Mouse (Mus musculus): ENCODE results near the gene Reck. TPM values are rescaled to one million over a fixed set of nuclear protein-coding genes. Genes with fewer than 3 reads are reported as not detected.

Reck gene
- total RNA-seq (2021) = 14.6 and 16.6 TPM in 2 replicates
- long read RNA-seq, experiment 1, full-length matches to known transcripts = 4 of 7 reads
- long read RNA-seq, experiment 1, partial matches to known transcripts = 1 of 7 reads
- long read RNA-seq, experiment 1, other reads (novel, unspliced or antisense) = 2 of 7 reads
- long read RNA-seq, experiment 2, full-length matches to known transcripts = 2 of 3 reads
- long read RNA-seq, experiment 2, partial matches to known transcripts = 0 of 3 reads
- long read RNA-seq, experiment 2, other reads (novel, unspliced or antisense) = 1 of 3 reads

DNA sequence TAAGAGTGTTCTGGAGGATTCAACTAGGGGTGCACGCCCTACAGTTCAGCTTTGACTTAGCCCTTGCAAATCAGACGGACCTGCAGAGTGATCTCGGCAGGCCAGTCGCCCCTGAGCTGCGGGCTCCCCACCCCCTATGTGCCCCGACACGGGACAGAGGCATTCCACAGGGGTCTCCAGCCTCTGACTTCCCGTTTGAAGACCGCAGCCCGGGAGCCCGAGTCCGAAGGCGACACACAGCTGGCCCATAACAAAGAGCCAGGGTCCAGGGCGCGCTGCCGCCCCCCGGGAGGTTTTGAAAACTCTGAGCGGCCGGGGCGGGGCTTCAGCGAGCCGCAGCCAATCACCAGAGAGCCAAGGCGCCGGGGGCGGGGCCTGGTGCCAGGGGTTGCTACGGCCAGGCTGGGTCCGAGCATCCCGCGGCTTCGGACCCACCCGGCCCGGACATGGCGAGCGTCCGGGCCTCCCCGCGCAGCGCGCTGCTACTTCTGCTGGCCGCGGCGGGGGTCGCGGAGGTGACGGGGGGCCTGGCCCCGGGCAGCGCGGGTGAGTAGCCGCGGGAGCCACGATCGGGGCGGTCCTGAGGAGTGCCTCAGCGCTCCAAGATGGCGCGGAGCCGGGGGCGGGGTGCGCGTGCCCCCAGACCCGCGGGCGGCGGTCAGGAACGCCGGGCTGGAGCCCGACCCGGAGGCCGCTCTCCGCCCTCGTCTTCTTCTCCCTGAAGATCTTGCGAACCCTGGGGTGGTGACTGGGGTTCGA is at the start of gene Reck:
Reck (plus strand) TSS at position 371 of the 759 bp plus-strand sequence.
- peak; percentile 92 for DNase-seq

- no peak for DNase-seq
Measured at GRCm38 (mm10) chr4:43828806-43829205, 46.5 kb upstream of the Reck start.

- peak; percentile 9 for DNase-seq
Measured at GRCm38 (mm10) chr4:43832031-43832430, 43.3 kb upstream of the Reck start.

GRCm38 (mm10) chr4:43833752-43834151 is 41.6 kb upstream of the Reck start:
- no peak for DNase-seq

DNA sequence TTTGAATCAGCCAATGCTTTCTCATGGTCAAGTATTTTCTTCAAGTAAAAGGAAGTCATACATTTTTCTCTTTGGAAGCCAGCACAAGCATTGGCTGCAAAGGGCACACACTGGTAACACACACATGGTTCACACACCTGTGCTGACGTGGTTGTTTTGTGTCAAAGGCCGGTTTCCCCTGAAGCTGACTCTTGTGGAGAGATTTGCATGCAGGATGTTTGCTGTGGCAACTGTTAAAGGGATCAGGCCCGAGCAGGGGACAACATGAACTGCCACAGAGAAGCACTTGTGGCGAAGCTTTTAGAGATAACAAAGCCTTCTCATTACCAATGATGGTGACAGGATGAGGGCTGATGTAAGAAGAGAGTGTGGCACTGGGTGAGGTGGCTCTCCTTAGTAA is 40.6 kb upstream of the Reck start:
- DNase-seq = no peak

- no peak for DNase-seq
Measured at GRCm38 (mm10) chr4:43838326-43838725, 37.0 kb upstream of the Reck start.

DNA sequence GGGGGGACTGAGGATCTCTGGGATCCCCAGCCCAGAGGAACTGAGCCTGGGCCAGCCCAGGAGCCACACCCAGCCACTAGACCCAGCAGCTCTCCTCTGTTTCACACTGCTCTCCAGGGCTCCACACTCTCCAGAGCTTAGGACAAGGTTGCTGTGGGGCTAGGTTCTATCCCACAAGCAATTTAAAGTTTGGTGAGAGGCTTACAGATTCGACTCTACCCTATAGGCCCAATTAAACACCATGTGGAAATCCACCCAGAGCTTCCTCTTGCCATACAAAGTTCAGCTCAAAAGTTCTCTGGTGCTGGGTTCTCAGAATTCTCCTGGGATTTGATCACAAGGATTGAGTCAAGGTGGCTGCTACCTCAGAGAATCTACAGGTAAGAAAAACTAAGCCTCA is 35.2 kb upstream of the Reck start, which contains the start of gene Olfr157:
Olfr157 (minus strand) TSS at position 101 of the 400 bp plus-strand sequence.
- DNase-seq = no peak

DNA sequence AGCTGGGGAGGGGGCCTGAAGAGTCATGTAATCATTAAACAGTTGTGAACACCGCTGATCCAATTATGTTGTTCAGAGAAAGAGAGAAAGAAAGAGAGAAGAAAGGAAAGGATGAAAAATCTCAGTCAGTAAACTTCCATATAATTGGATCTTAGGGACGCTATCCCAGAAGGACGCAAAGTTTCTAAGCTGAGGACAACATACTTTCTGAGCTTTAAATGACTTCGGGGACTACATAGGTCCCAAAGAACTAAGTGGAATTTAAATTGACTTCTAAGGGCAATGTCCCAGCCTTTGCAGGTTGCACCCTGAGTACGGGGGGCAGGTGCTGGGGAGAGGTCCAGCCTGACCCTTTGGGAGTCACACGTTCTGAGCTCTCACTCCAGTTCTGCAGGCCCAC is 24.1 kb upstream of the Reck start, which contains the start of gene Olfr155:
Olfr155 (plus strand) TSS at position 301 of the 400 bp plus-strand sequence.
- DNase-seq = no peak

- DNase-seq = no peak
Measured at GRCm38 (mm10) chr4:43854101-43854500, 21.2 kb upstream of the Reck start.

GRCm38 (mm10) chr4:43859886-43860285 is 15.4 kb upstream of the Reck start:
- no peak for DNase-seq

- DNase-seq = peak; percentile 76
Measured at GRCm38 (mm10) chr4:43860744-43861519, 14.4 kb upstream of the Reck start.

DNA sequence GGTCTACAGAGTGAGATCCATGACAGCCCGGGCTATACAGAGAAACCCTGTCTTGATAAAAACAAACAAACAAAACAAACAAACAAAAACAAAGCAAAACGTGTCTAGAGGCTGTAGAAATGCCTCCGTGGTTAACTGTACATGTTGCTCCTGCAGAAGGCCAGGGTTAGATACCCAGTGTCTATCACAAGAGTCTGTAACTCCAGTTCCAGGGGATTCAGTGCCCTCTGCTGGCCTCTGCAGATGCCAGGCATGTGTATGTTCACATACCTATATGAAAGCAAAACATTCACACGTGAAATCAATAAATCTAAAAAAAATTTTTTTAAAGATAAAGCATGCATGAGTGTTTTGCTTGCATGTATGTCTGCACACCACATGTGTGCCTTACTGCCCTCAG is 12.0 kb upstream of the Reck start:
- DNase-seq = no peak

DNA sequence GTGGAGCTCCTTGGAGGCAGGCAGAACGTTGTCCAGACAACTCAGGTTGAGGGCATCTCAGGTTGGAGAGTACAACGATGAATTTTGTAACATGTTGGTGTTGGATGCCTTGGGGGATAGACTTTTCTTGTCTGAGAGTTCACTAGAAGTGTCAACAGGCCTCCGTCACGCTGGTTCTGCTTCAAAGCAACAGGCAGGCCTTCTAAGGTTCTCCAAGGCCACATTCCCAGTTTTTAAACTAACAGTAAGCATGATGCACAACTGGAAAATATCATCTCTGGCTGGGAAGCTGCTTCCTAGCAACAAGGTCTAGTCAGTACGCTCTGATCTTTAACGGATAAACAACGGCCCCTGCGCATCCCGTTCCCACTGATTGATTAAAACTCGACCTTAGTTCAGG is 5.5 kb upstream of the Reck start:
- DNase-seq = no peak

- DNase-seq = no peak
Measured at GRCm38 (mm10) chr4:43874501-43874900, 829 bp upstream of the Reck start.

DNA sequence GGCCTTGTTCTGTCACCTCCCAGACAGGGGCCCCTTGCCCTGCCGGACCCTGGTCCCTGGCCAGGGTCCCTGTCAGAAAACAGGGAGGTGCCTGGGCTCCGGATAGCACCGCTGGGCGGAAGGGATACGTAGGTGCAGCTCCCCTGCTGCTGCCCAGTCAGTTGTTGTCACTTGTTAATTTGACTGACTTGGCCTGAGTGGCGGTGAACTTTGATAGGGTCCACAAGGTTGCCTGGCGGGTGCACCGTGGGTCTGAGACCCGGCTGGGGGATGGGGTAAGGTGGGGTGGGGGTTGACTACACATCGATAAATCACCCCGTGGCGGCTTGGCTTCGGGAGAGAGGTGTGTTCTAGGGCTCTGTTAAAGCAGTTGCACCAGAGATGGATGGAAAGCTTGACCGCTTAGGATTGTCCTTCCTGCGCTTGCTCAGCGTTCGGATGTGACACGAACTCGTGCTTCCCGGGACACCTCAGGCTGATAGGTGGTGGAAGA is 635 bp downstream of the Reck start:
- peak; percentile 25 for DNase-seq

GRCm38 (mm10) chr4:43877230-43877629 is 1.9 kb downstream of the Reck start:
- DNase-seq = no peak

DNA sequence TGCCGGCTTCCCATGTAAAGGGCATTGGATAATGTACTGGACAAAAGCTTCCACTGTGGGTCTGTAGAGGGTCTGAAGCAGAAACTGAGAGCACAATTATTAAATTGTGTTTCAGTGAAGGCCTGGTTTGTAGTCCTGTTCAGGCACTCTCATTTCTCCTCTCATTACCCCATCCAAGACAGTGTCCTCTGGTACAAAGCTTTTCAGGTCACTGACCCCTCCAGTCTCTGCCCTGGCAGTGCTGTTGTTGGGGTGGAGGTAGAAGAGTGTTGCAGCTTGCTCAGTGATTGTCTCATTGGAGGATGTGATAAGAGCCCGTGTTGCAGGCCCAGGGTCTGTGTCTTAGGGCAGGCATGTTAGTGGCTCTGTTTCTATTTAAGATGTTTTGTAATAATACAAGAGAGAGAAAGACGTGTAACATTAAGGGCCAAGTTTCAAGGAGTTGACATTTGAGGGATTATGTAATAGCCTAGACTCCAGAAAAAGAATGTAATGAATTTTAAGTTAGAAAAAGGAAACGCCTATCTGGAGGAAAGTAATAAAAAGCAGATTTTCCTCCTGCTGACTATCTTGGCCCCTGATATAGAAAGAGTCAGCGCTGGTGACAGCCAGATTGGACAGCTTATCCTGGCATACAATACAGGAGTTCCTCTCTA is 2.9 kb downstream of the Reck start:
- no peak for DNase-seq

- no peak for DNase-seq
Measured at GRCm38 (mm10) chr4:43879566-43879965, 4.2 kb downstream of the Reck start.

DNA sequence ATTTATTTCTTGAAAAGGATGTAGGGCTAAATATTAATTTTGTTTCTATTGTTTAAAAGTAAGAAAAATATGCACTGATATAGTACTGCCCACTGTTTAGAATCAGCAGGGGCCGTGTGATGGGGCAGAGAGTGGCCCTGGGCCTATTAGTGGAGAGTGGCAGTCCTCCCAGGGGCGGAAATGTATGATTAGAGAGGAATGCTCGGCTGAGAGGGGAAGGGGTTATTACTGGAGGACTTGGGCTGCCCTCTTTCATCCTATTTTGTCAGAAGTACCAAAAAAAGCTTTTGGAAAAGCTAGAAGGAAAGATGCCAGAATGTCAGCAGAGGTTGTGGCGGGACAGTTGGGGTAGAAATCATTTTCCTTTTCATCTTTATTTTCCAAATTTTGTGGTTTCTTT is 8.9 kb downstream of the Reck start:
- DNase-seq = no peak

GRCm38 (mm10) chr4:43891247-43891646 is 15.9 kb downstream of the Reck start:
- no peak for DNase-seq

DNA sequence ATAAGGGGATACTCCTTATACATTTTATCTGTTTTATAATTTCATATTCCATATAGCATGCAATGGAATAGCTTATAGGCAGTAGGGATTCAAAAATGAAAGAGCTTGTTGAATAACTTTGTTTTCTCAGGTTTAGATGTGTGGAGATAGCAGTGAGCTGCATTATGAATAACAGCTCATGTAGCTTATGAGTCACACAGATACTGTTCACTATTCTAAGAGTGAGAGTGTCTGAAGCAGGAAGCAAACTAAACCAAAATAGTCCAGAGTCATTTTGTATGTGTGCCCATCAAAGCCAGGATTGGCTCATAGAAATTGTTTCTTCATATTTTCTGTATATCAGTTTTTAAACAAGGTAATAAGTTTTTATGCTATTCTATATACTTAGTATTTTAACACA is 21.9 kb downstream of the Reck start:
- DNase-seq = no peak

DNA sequence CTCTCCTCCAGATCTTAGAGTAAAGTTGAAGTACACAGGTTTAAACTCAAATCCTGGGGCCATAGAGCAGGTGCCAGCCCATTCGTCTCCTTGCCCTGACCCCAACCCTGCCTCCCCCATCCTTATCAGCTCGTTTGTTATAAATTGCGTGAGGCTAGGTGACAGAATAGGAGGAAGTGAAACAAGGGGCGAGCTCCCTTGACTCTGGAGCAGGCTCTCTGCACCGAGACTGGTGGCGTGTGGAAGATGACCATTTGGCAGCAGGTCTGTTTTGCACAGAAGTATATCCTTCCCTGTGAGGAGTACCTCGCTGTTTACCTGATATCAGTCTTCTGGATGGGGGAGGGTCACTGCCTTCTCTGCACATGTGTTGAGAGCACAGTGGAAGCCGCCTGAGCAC is 23.9 kb downstream of the Reck start:
- no peak for DNase-seq

Data from adrenal gland, postnatal 14 days (tissue).